Mouse (Mus musculus) forebrain, postnatal 0 days (tissue): Measurements from ENCODE around the gene Fam135a. TPM values are rescaled to one million over a fixed set of nuclear protein-coding genes. Genes with fewer than 3 reads are reported as not detected.

Experiments used
- ATAC-seq: fragments of 200-750 bp; cut with Nextera tagmentation; 2 replicates; pipeline ENCODE4 v1.8.0; 2017; ENCODE audit warnings: mild to moderate bottlenecking, moderate library complexity
- DNase-seq: peaks from one replicate; pipeline ENCODE4 v3.0.0-alpha.2; 2015
- H3K27ac ChIP-seq: fragments of 300-500 bp; sonication (generic); 2 replicates; pipeline ENCODE4 v1.5.1; 2014; ENCODE audit warnings: low read depth, mild to moderate bottlenecking, antibody characterized with exemption, low read length, moderate library complexity, mixed read lengths
- H3K27me3 ChIP-seq: fragments of 300-500 bp; sonication (generic); 2 replicates; pipeline ENCODE4 v1.6.1; 2014; ENCODE audit warnings: mild to moderate bottlenecking, low read length, mixed read lengths; ENCODE audit not compliant: insufficient read depth
- H3K36me3 ChIP-seq: fragments of 300-500 bp; sonication (generic); 2 replicates; pipeline ENCODE4 v1.6.1; 2014; ENCODE audit warnings: mild to moderate bottlenecking, moderate library complexity; ENCODE audit not compliant: insufficient read depth
- H3K4me1 ChIP-seq: fragments of 300-500 bp; sonication (generic); 2 replicates; pipeline ENCODE4 v1.6.1; 2014; ENCODE audit warnings: antibody characterized with exemption; ENCODE audit not compliant: insufficient read depth
- H3K4me2 ChIP-seq: fragments of 300-500 bp; sonication (generic); 2 replicates; pipeline ENCODE4 v1.6.1; 2014; ENCODE audit warnings: low read depth, mild to moderate bottlenecking, moderate library complexity
- H3K4me3 ChIP-seq: fragments of 300-500 bp; sonication (generic); 2 replicates; pipeline ENCODE4 v1.5.1; 2014; ENCODE audit warnings: low read depth, low read length, mixed read lengths
- H3K9ac ChIP-seq: fragments of 300-500 bp; sonication (generic); 2 replicates; pipeline ENCODE4 v1.6.1; 2014; ENCODE audit warnings: mild to moderate bottlenecking
- H3K9me3 ChIP-seq: fragments of 300-500 bp; sonication (generic); 2 replicates; pipeline ENCODE4 v1.6.1; 2016; ENCODE audit warnings: low read length
- CTCF ChIP-seq: sonication (generic); IDR thresholded peaks from 2 replicates; pipeline ENCODE4 v1.5.1; 2016; ENCODE audit warnings: antibody characterized with exemption, control low read depth, low read depth
- WGBS: fragments of 180-500 bp; shearing (Covaris S2); extraction: QIAGEN DNeasy Blood & Tissue Kit; methylation state at CpG from one replicate; pipeline ENCODE4 v1.1.7; 2014; 5-methylcytosine and 5-hydroxymethylcytosine counted together
- polyA plus RNA-seq: library from polyadenylated mRNA; unstranded; fragments of >200 nt; fragmentation: Nextera tagmentation; extraction: Ambion mirVana; gene quantifications from 2 replicates; pipeline ENCODE4 v1.2.1, GENCODE M21; 2015
- total RNA-seq: library from RNA; depleted of rRNA; stranded (reverse); fragments of >200 nt; gene quantifications from 2 replicates; pipeline ENCODE4 v1.2.3, GENCODE M21; 2014

Fam135a gene
- total and polyA plus RNA-seq, 2 experiments from 2014 or later, result 19.3 to 45.4 TPM

- Histone ChIP-seq H3K9ac (no peak overlapping the region), H3K36me3 (no peaks in the 10 kb centered on the region), H3K4me3 (no peak overlapping the region), H3K27me3 (no peaks in the 10 kb centered on the region), H3K27ac (no peak overlapping the region), H3K4me1 (peaks cover 9% of the 10 kb centered on the region; the same call in 1 of the 2 replicates), H3K4me2 (no peak overlapping the region), H3K9me3 (no peaks in the 10 kb centered on the region)
- WGBS, result 47% methylated on average over 8 of the region's 8 CpGs
- DNase-seq, result no peak
- no peak for ATAC-seq
- no peak for TF ChIP-seq CTCF
These were observed 2.6 kb downstream of the Fam135a start for GRCm38 (mm10) chr1:24097541-24097940.

- Histone ChIP-seq H3K9me3 (no peaks in the 10 kb centered on the region), H3K9ac (no peak overlapping the region), H3K36me3 (no peaks in the 10 kb centered on the region), H3K4me2 (no peak overlapping the region), H3K4me3 (no peak overlapping the region), H3K27me3 (no peaks in the 10 kb centered on the region), H3K4me1 (no peaks in the 10 kb centered on the region), H3K27ac (no peak overlapping the region)
- ATAC-seq (no peak), DNase-seq (no peak)
- no peak for TF ChIP-seq CTCF
- WGBS, result 94% methylated on average over 7 of the region's 7 CpGs
These were observed 7.7 kb downstream of the Fam135a start for GRCm38 (mm10) chr1:24092414-24092813.

GRCm38 (mm10) chr1:24090603-24091002 lies 9.5 kb downstream of the Fam135a start:
- H3K9me3 ChIP-seq, result no peaks in the 10 kb centered on the region
- no peak overlapping the region for H3K4me2 ChIP-seq
- no peak for TF ChIP-seq CTCF
- H3K27ac ChIP-seq, result no peak overlapping the region
- no peak overlapping the region for H3K9ac ChIP-seq
- 87% methylated on average over 2 of the region's 2 CpGs for WGBS
- H3K36me3 ChIP-seq, result no peaks in the 10 kb centered on the region
- ATAC-seq (no peak), DNase-seq (no peak)
- H3K27me3 ChIP-seq, result no peaks in the 10 kb centered on the region
- H3K4me3 ChIP-seq, result no peak overlapping the region
- H3K4me1 ChIP-seq, result no peaks in the 10 kb centered on the region

GRCm38 (mm10) chr1:24090094-24090493 lies 10.0 kb downstream of the Fam135a start:
- H3K36me3 ChIP-seq, result no peaks in the 10 kb centered on the region
- H3K27me3 ChIP-seq, result no peaks in the 10 kb centered on the region
- TF ChIP-seq CTCF, result no peak
- H3K4me1 ChIP-seq, result no peaks in the 10 kb centered on the region
- H3K9me3 ChIP-seq, result no peaks in the 10 kb centered on the region
- H3K4me2 ChIP-seq, result no peak overlapping the region
- no peak overlapping the region for H3K4me3 ChIP-seq
- no peak overlapping the region for H3K27ac ChIP-seq
- DNase-seq (no peak), ATAC-seq (no peak)
- WGBS, result 59% methylated on average over 5 of the region's 5 CpGs
- H3K9ac ChIP-seq, result no peak overlapping the region

GRCm38 (mm10) chr1:24086176-24086575 lies 14.0 kb downstream of the Fam135a start:
- Histone ChIP-seq H3K4me2 (no peak overlapping the region), H3K9ac (no peak overlapping the region), H3K9me3 (no peaks in the 10 kb centered on the region), H3K36me3 (no peaks in the 10 kb centered on the region), H3K27me3 (no peaks in the 10 kb centered on the region), H3K27ac (no peak overlapping the region), H3K4me1 (no peaks in the 10 kb centered on the region), H3K4me3 (no peak overlapping the region)
- DNase-seq, result no peak
- TF ChIP-seq CTCF, result no peak
- ATAC-seq, result no peak
- WGBS, result 54% methylated on average over 3 of the region's 3 CpGs

- no peaks in the 10 kb centered on the region for H3K36me3 ChIP-seq
- no peak overlapping the region for H3K9ac ChIP-seq
- H3K27me3 ChIP-seq, result no peaks in the 10 kb centered on the region
- ATAC-seq, result peak; percentile 85
- H3K4me2 ChIP-seq, result no peak overlapping the region
- TF ChIP-seq CTCF, result no peak
- WGBS, result 9% methylated on average over 2 of the region's 2 CpGs
- peak; percentile 54 for DNase-seq
- no peaks in the 10 kb centered on the region for H3K4me1 ChIP-seq
- no peak overlapping the region for H3K4me3 ChIP-seq
- no peaks in the 10 kb centered on the region for H3K9me3 ChIP-seq
- H3K27ac ChIP-seq, result no peak overlapping the region
These were observed 25.7 kb downstream of the Fam135a start for GRCm38 (mm10) chr1:24074396-24074795.

GRCm38 (mm10) chr1:24073386-24074248 lies 26.5 kb downstream of the Fam135a start:
- no peak for TF ChIP-seq CTCF
- Histone ChIP-seq H3K9ac (no peak overlapping the region), H3K27ac (no peak overlapping the region), H3K36me3 (no peaks in the 10 kb centered on the region), H3K4me2 (no peak overlapping the region), H3K27me3 (no peaks in the 10 kb centered on the region), H3K4me1 (no peaks in the 10 kb centered on the region), H3K4me3 (no peak overlapping the region), H3K9me3 (no peaks in the 10 kb centered on the region)
- DNase-seq (no peak), ATAC-seq (no peak)
- WGBS, result 44% methylated on average over 5 of the region's 5 CpGs
